Mouse (Mus musculus) forebrain, embryonic 11.5 days (tissue): ENCODE results near the gene Celf2. TPM values are rescaled to one million over a fixed set of nuclear protein-coding genes. Genes with fewer than 3 reads are reported as not detected.

Experiments
- ATAC-seq: fragments of 200-750 bp; cut with Nextera tagmentation; replicated peaks from 2 replicates; pipeline ENCODE4 v1.8.0; 2017; ENCODE audit warnings: moderate TSS enrichment; ENCODE audit not compliant: low FRiP score
- DNase-seq: peaks from one replicate; pipeline ENCODE4 v3.0.0-alpha.2; 2017; ENCODE audit warnings: low spot score
- H3K27ac ChIP-seq: fragments of 300-500 bp; sonication (generic); 2 replicates; pipeline ENCODE4 v1.5.1; 2014; ENCODE audit warnings: low read depth, low read length
- H3K27me3 ChIP-seq: fragments of 300-500 bp; sonication (generic); 2 replicates; pipeline ENCODE4 v1.6.1; 2014; ENCODE audit warnings: mild to moderate bottlenecking, low read length, mixed read lengths; ENCODE audit not compliant: control insufficient read depth, insufficient read depth
- H3K36me3 ChIP-seq: fragments of 300-500 bp; sonication (generic); 2 replicates; pipeline ENCODE4 v1.6.1; 2014; ENCODE audit warnings: mild to moderate bottlenecking, low read length, moderate library complexity, mixed read lengths; ENCODE audit not compliant: control insufficient read depth, insufficient read depth
- H3K4me1 ChIP-seq: fragments of 300-500 bp; sonication (generic); replicated peaks from 2 replicates; pipeline ENCODE4 v1.6.1; 2014; ENCODE audit warnings: low read length, mixed read lengths; ENCODE audit not compliant: control insufficient read depth, insufficient read depth
- H3K4me2 ChIP-seq: fragments of 300-500 bp; sonication (generic); 2 replicates; pipeline ENCODE4 v1.6.1; 2014; ENCODE audit warnings: low read depth, mild to moderate bottlenecking, low read length, moderate library complexity, mixed read lengths; ENCODE audit not compliant: severe bottlenecking
- H3K4me3 ChIP-seq: fragments of 300-500 bp; sonication (generic); 2 replicates; pipeline ENCODE4 v1.5.1; 2014; ENCODE audit warnings: low read depth, low read length
- H3K9ac ChIP-seq: fragments of 300-500 bp; sonication (generic); 2 replicates; pipeline ENCODE4 v1.6.1; 2014; ENCODE audit warnings: low read length
- H3K9me3 ChIP-seq: fragments of 300-500 bp; sonication (generic); 2 replicates; pipeline ENCODE4 v1.6.1; 2016; ENCODE audit warnings: low read length, mixed read lengths; ENCODE audit not compliant: control insufficient read depth
- WGBS: fragments of 180-500 bp; shearing (Covaris S2); extraction: QIAGEN DNeasy Blood & Tissue Kit; methylation state at CpG from one replicate; pipeline ENCODE4 v1.1.7; 2014; 5-methylcytosine and 5-hydroxymethylcytosine counted together
- polyA plus RNA-seq: library from polyadenylated mRNA; unstranded; fragments of >200 nt; fragmentation: Nextera tagmentation; extraction: Ambion mirVana; gene quantifications from 2 replicates; pipeline ENCODE4 v1.2.1, GENCODE M21; 2014

Celf2 gene
- polyA plus RNA-seq, 1 experiment from 2014 or later, result 116 TPM

- Histone ChIP-seq H3K36me3 (no peaks in the 10 kb centered on the region), H3K4me3 (peak overlapping the region; percentile 87), H3K4me1 (peaks cover 19% of the 10 kb centered on the region; the same call in 1 of the 2 replicates), H3K4me2 (peak overlapping the region; percentile 76), H3K9ac (peak overlapping the region; percentile 96), H3K27me3 (no peaks in the 10 kb centered on the region), H3K27ac (peak overlapping the region; percentile 79; the same call in 1 of the 2 replicates), H3K9me3 (no peaks in the 10 kb centered on the region)
- peak; percentile 77 for DNase-seq
- WGBS, result 3% methylated on average over 35 of the region's 40 CpGs
- peak; percentile 39 for ATAC-seq
Observed at GRCm38 (mm10) chr2:6871281-6872130, 637.9 kb downstream of the Celf2 start.

GRCm38 (mm10) chr2:6869956-6870710, 639.2 kb downstream of the Celf2 start:
- Histone ChIP-seq H3K4me1 (peaks cover 19% of the 10 kb centered on the region; the same call in 1 of the 2 replicates), H3K9me3 (no peaks in the 10 kb centered on the region), H3K9ac (no peak overlapping the region), H3K27ac (no peak overlapping the region), H3K36me3 (no peaks in the 10 kb centered on the region), H3K27me3 (no peaks in the 10 kb centered on the region), H3K4me3 (no peak overlapping the region), H3K4me2 (peak overlapping the region; percentile 41; the same call in 1 of the 2 replicates)
- WGBS, result 61% methylated on average over 9 of the region's 9 CpGs
- ATAC-seq, result no peak
- DNase-seq, result no peak

GRCm38 (mm10) chr2:6867297-6867696, 642.1 kb downstream of the Celf2 start:
- H3K4me2 ChIP-seq, result no peak overlapping the region
- no peak for ATAC-seq

GRCm38 (mm10) chr2:6865785-6866184, 643.6 kb downstream of the Celf2 start:
- no peaks in the 10 kb centered on the region for H3K9me3 ChIP-seq
- ATAC-seq, result no peak; the same call in 1 of the 2 replicates
- no peak overlapping the region for H3K27ac ChIP-seq
- no peak overlapping the region for H3K4me3 ChIP-seq
- no peaks in the 10 kb centered on the region for H3K27me3 ChIP-seq
- H3K9ac ChIP-seq, result no peak overlapping the region
- H3K4me1 ChIP-seq, result peaks cover 13% of the 10 kb centered on the region; the same call in 1 of the 2 replicates
- no peaks in the 10 kb centered on the region for H3K36me3 ChIP-seq
- 80% methylated on average over 4 of the region's 4 CpGs for WGBS
- no peak for DNase-seq
- no peak overlapping the region for H3K4me2 ChIP-seq

More at GRCm38 (mm10) chr2:6867297-6867696, 642.1 kb downstream of the Celf2 start:
- no peaks in the 10 kb centered on the region for H3K27me3 ChIP-seq
- no peak overlapping the region for H3K9ac ChIP-seq
- H3K36me3 ChIP-seq, result no peaks in the 10 kb centered on the region
- H3K27ac ChIP-seq, result no peak overlapping the region
- H3K4me3 ChIP-seq, result no peak overlapping the region
- no peak for DNase-seq
- H3K4me1 ChIP-seq, result peaks cover 13% of the 10 kb centered on the region; the same call in 1 of the 2 replicates
- 27% methylated on average over 4 of the region's 4 CpGs for WGBS
- H3K9me3 ChIP-seq, result no peaks in the 10 kb centered on the region

DNA sequence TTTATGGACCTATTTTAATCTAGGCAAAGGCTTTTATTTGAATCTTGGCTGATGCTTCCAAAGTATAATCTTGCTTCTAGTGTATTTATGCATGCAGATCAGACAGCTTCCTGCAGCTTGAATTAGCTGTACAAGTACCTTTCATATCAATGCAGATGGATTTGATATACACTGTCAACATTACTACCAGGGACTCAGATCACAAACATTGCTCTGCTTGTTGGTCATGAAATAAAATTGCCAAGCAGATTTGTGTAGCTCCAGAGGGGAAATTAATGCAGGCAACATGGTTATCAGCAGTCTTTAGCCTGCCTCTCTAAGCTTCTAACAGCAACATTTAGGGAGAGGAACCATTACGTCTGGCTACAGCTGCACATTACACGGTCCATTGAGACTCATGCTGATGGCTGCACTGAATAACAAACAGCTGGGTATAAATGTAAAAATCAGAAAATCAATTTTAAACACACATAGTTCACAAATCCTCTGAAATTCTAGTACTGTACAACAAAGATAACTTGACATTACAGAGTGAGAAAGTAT, 659.2 kb downstream of the Celf2 start:
- Histone ChIP-seq H3K4me2 (no peak overlapping the region), H3K36me3 (no peaks in the 10 kb centered on the region), H3K27me3 (no peaks in the 10 kb centered on the region), H3K4me3 (no peak overlapping the region), H3K9me3 (no peaks in the 10 kb centered on the region), H3K4me1 (no peaks in the 10 kb centered on the region), H3K27ac (no peak overlapping the region), H3K9ac (no peak overlapping the region)
- whole genome bisulfite sequencing, result 58% methylated on average over 2 of the region's 2 CpGs
- DNase-seq, result no peak
- no peak for ATAC-seq

DNA sequence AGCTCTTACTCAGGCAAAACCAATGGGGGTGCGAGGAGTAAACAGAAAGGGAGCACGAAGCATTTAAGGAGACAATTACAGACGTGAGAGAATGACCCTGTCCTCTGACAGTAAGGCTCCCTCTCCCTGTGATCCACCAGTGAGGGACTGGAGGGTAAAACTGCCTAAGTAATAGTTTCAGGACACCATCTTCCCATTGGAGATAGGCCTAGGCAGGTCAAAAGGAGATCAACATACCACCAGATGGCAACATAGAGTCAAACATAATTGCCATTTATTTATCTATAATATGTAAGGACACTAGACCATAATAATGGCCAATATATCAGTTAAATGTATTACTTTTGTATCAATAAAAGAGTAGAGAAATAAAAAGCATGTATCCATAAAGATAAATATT, 660.0 kb downstream of the Celf2 start:
- 48% methylated on average over 3 of the region's 3 CpGs for WGBS
- Histone ChIP-seq H3K9me3 (no peaks in the 10 kb centered on the region), H3K27ac (no peak overlapping the region), H3K36me3 (no peaks in the 10 kb centered on the region), H3K4me2 (no peak overlapping the region), H3K4me1 (no peaks in the 10 kb centered on the region), H3K27me3 (no peaks in the 10 kb centered on the region), H3K9ac (no peak overlapping the region), H3K4me3 (no peak overlapping the region)
- 0 out of 2 replicates have a peak, but pooled peaks have one; percentile 51 for ATAC-seq
- DNase-seq, result no peak

- Histone ChIP-seq H3K9ac (no peak overlapping the region), H3K27ac (no peak overlapping the region), H3K36me3 (no peaks in the 10 kb centered on the region), H3K4me3 (no peak overlapping the region), H3K4me2 (no peak overlapping the region), H3K9me3 (no peaks in the 10 kb centered on the region), H3K27me3 (no peaks in the 10 kb centered on the region), H3K4me1 (peaks cover 5% of the 10 kb centered on the region; the same call in 1 of the 2 replicates)
- ATAC-seq (no peak), DNase-seq (no peak)
- WGBS, result 87% methylated on average over 6 of the region's 6 CpGs
Observed at GRCm38 (mm10) chr2:6830021-6830420, 679.3 kb downstream of the Celf2 start.

DNA sequence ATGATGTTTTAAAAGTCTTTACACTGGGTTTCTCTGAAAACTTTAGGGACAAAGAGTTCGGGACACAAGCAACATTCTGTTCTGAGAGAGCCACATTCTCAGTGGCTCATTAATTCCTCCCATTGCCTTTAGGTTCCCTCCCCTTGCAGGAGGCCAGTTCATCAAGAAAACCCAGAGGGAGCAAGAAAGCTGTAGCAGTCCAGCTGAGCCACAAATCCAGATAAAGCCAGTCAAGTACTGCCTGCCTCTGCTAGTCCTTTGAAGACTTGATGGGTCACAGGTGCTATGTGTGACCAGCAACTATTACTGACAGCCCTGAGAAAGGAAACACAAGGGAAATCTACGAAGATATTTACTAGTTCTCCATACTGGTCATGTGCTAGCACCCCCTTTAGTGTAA, 681.8 kb downstream of the Celf2 start:
- no peaks in the 10 kb centered on the region for H3K27me3 ChIP-seq
- WGBS, result 31% methylated on average over 2 of the region's 2 CpGs
- no peak for DNase-seq
- H3K4me2 ChIP-seq, result no peak overlapping the region
- H3K9ac ChIP-seq, result no peak overlapping the region
- H3K27ac ChIP-seq, result no peak overlapping the region; the same call in 1 of the 2 replicates
- H3K9me3 ChIP-seq, result no peaks in the 10 kb centered on the region
- no peaks in the 10 kb centered on the region for H3K36me3 ChIP-seq
- no peak overlapping the region for H3K4me3 ChIP-seq
- H3K4me1 ChIP-seq, result peaks cover 5% of the 10 kb centered on the region; the same call in 1 of the 2 replicates
- 0 out of 2 replicates have a peak, but pooled peaks have one; percentile 46 for ATAC-seq
